In genomic region chr4:120913861-120914260, GRCm38 (mm10) we compare ENCODE assay signal across 18 mouse cellular contexts. TPM values are rescaled to one million over a fixed set of nuclear protein-coding genes. Genes with fewer than 3 reads are reported as not detected.
"Had no signal": no experiment of that assay in that cellular context is flagged by ENCODE, and none has a peak within 500 bp of the region (broad histone marks: within the 10 kb centered on the region; RNA-seq: fewer than 3 reads in every experiment).

No protein-coding gene starts in this region.

- DNase-seq: kidney, adult 8-10 months; kidney, postnatal 36 days; layer of hippocampus, adult 9-11 months; layer of hippocampus, postnatal 36 days; liver; lung, adult 2 months; right cerebral cortex, adult 18-20 months; right cerebral cortex, postnatal 25 days; thymus, adult 2 months; thymus, postnatal 25 days had no signal

- ATAC-seq: lung, postnatal 0 days; midbrain, embryonic 16.5 days had no signal

- H3K4me1 ChIP-seq: limb, embryonic 12.5 days; midbrain, embryonic 12.5 days had no signal

- H3K4me3 ChIP-seq: limb, embryonic 12.5 days; midbrain, embryonic 12.5 days; stomach, embryonic 15.5 days had no signal

- H3K9ac ChIP-seq: limb, embryonic 12.5 days; liver, embryonic 14.5 days; midbrain, embryonic 12.5 days; stomach, embryonic 15.5 days had no signal

- H3K27me3 ChIP-seq: limb, embryonic 12.5 days; midbrain, embryonic 12.5 days; stomach, embryonic 15.5 days had no signal

- H3K9me3 ChIP-seq: limb, embryonic 12.5 days; midbrain, embryonic 12.5 days; stomach, embryonic 15.5 days had no signal

- H3K36me3 ChIP-seq: limb, embryonic 12.5 days; midbrain, embryonic 12.5 days; stomach, embryonic 15.5 days had no signal

- H3K27ac ChIP-seq: kidney, postnatal 0 days; limb, embryonic 12.5 days; liver, embryonic 14.5 days; midbrain, embryonic 12.5 days; stomach, embryonic 15.5 days had no signal

RNA-seq across cellular contexts. Expression of gene Rims3, which starts 59.2 kb away (rescaled TPM):
- total RNA-seq: megakaryocyte-erythroid progenitor cell, adult 5-6 weeks had no signal
